Mouse (Mus musculus) kidney, postnatal 0 days (tissue): Measurements from ENCODE around the gene Prex1. TPM values are rescaled to one million over a fixed set of nuclear protein-coding genes. Genes with fewer than 3 reads are reported as not detected.

Experiments used
- ATAC-seq: fragments of 200-750 bp; cut with Nextera tagmentation; replicated peaks from 2 replicates; pipeline ENCODE4 v1.8.0; 2017; ENCODE audit warnings: low read depth, moderate number of reproducible peaks, moderate TSS enrichment, moderate library complexity; ENCODE audit not compliant: low FRiP score
- DNase-seq: peaks from one replicate; pipeline ENCODE4 v3.0.0-alpha.2; 2016; ENCODE audit warnings: low spot score
- H3K27ac ChIP-seq: fragments of 300-500 bp; sonication (generic); 2 replicates; pipeline ENCODE4 v1.5.1; 2014; ENCODE audit warnings: mild to moderate bottlenecking
- H3K27me3 ChIP-seq: fragments of 300-500 bp; sonication (generic); 2 replicates; pipeline ENCODE4 v1.6.1; 2014; ENCODE audit warnings: low read length, mixed read lengths; ENCODE audit not compliant: insufficient read depth
- H3K36me3 ChIP-seq: fragments of 300-500 bp; sonication (generic); 2 replicates; pipeline ENCODE4 v1.6.1; 2014; ENCODE audit warnings: low read length, mixed read lengths; ENCODE audit not compliant: insufficient read depth
- H3K4me1 ChIP-seq: fragments of 300-500 bp; sonication (generic); replicated peaks from 2 replicates; pipeline ENCODE4 v1.6.1; 2014; ENCODE audit warnings: antibody characterized with exemption, low read length, mixed read lengths; ENCODE audit not compliant: insufficient read depth
- H3K4me2 ChIP-seq: fragments of 300-500 bp; sonication (generic); 2 replicates; pipeline ENCODE4 v1.6.1; 2014; ENCODE audit warnings: mild to moderate bottlenecking, low read length, moderate library complexity, mixed read lengths
- H3K4me3 ChIP-seq: fragments of 300-500 bp; sonication (generic); replicated peaks from 2 replicates; pipeline ENCODE4 v1.5.1; 2014; ENCODE audit warnings: low read depth, low read length
- H3K9ac ChIP-seq: fragments of 300-500 bp; sonication (generic); 2 replicates; pipeline ENCODE4 v1.6.1; 2014; ENCODE audit warnings: low read depth, low read length
- H3K9me3 ChIP-seq: fragments of 300-500 bp; sonication (generic); replicated peaks from 2 replicates; pipeline ENCODE4 v1.6.1; 2016; ENCODE audit warnings: low read length, inconsistent platforms, mixed read lengths
- CTCF ChIP-seq: IDR thresholded peaks from 2 replicates; pipeline ENCODE4 v1.5.1; 2016; ENCODE audit warnings: antibody characterized with exemption, low read depth, mild to moderate bottlenecking, moderate library complexity
- WGBS: fragments of 180-500 bp; shearing (Covaris S2); extraction: QIAGEN DNeasy Blood & Tissue Kit; methylation state at CpG from one replicate; pipeline ENCODE4 v1.1.7; 2014; 5-methylcytosine and 5-hydroxymethylcytosine counted together
- polyA plus RNA-seq: library from polyadenylated mRNA; unstranded; fragments of >200 nt; fragmentation: Nextera tagmentation; extraction: Ambion mirVana; gene quantifications from 2 replicates; pipeline ENCODE4 v1.2.1, GENCODE M21; 2015

The Prex1 gene
- polyA plus RNA-seq, 1 experiment from 2014 or later, result 9.8 TPM

- 86% methylated on average over 13 of the region's 13 CpGs for WGBS
- no peaks in the 10 kb centered on the region for H3K27me3 ChIP-seq
- no peak for ATAC-seq
Measured at GRCm38 (mm10) chr2:166666175-166666574, 47.5 kb downstream of the Prex1 start.

GRCm38 (mm10) chr2:166665244-166665922 lies 48.2 kb downstream of the Prex1 start:
- Histone ChIP-seq H3K4me3 (no peak overlapping the region), H3K4me1 (peaks cover 6% of the 10 kb centered on the region; the same call in 1 of the 2 replicates), H3K36me3 (no peaks in the 10 kb centered on the region), H3K27me3 (no peaks in the 10 kb centered on the region), H3K9me3 (no peaks in the 10 kb centered on the region), H3K9ac (no peak overlapping the region), H3K4me2 (no peak overlapping the region), H3K27ac (no peak overlapping the region)
- no peak for ATAC-seq
- WGBS, result 82% methylated on average over 6 of the region's 6 CpGs
- no peak for DNase-seq
- TF ChIP-seq CTCF, result no peak

More at GRCm38 (mm10) chr2:166666175-166666574, 47.5 kb downstream of the Prex1 start:
- Histone ChIP-seq H3K4me2 (no peak overlapping the region), H3K9me3 (no peaks in the 10 kb centered on the region), H3K9ac (no peak overlapping the region), H3K36me3 (no peaks in the 10 kb centered on the region), H3K27ac (no peak overlapping the region), H3K4me3 (no peak overlapping the region), H3K4me1 (peaks cover 6% of the 10 kb centered on the region; the same call in 1 of the 2 replicates)
- no peak for DNase-seq
- TF ChIP-seq CTCF, result no peak

GRCm38 (mm10) chr2:166664506-166664905 lies 49.1 kb downstream of the Prex1 start:
- Histone ChIP-seq H3K27ac (no peak overlapping the region), H3K9me3 (no peaks in the 10 kb centered on the region), H3K27me3 (no peaks in the 10 kb centered on the region), H3K9ac (no peak overlapping the region), H3K4me2 (no peak overlapping the region), H3K4me1 (peaks cover 6% of the 10 kb centered on the region; the same call in 1 of the 2 replicates), H3K4me3 (no peak overlapping the region), H3K36me3 (no peaks in the 10 kb centered on the region)
- TF ChIP-seq CTCF, result no peak
- ATAC-seq, result no peak
- DNase-seq, result no peak
- WGBS, result 83% methylated on average over 15 of the region's 15 CpGs

- no peak overlapping the region for H3K4me3 ChIP-seq
- no peak overlapping the region for H3K4me2 ChIP-seq
- DNase-seq, result no peak
- ATAC-seq, result no peak
- H3K27me3 ChIP-seq, result no peaks in the 10 kb centered on the region
- H3K9ac ChIP-seq, result no peak overlapping the region
- TF ChIP-seq CTCF, result no peak
- H3K9me3 ChIP-seq, result no peaks in the 10 kb centered on the region
- peaks cover 2% of the 10 kb centered on the region; the same call in 1 of the 2 replicates for H3K4me1 ChIP-seq
- H3K36me3 ChIP-seq, result no peaks in the 10 kb centered on the region
- 85% methylated on average over 9 of the region's 9 CpGs for WGBS
- no peak overlapping the region for H3K27ac ChIP-seq
Measured at GRCm38 (mm10) chr2:166663250-166663961, 50.2 kb downstream of the Prex1 start.

GRCm38 (mm10) chr2:166662595-166663160 lies 51.0 kb downstream of the Prex1 start:
- no peak overlapping the region for H3K4me2 ChIP-seq
- no peak for DNase-seq
- H3K4me3 ChIP-seq, result no peak overlapping the region
- H3K27ac ChIP-seq, result no peak overlapping the region
- H3K27me3 ChIP-seq, result no peaks in the 10 kb centered on the region
- no peak overlapping the region for H3K9ac ChIP-seq
- TF ChIP-seq CTCF, result no peak
- WGBS, result 74% methylated on average over 6 of the region's 6 CpGs
- H3K36me3 ChIP-seq, result no peaks in the 10 kb centered on the region
- H3K4me1 ChIP-seq, result no peaks in the 10 kb centered on the region
- H3K9me3 ChIP-seq, result no peaks in the 10 kb centered on the region
- ATAC-seq, result no peak

- TF ChIP-seq CTCF, result no peak
Measured at GRCm38 (mm10) chr2:166661971-166662370, 51.7 kb downstream of the Prex1 start.

More at GRCm38 (mm10) chr2:166661971-166662370, 51.7 kb downstream of the Prex1 start:
- no peaks in the 10 kb centered on the region for H3K9me3 ChIP-seq
- no peak overlapping the region for H3K4me3 ChIP-seq
- H3K4me1 ChIP-seq, result no peaks in the 10 kb centered on the region
- DNase-seq (no peak), ATAC-seq (no peak)
- WGBS, result 60% methylated on average over 3 of the region's 3 CpGs
- no peak overlapping the region for H3K4me2 ChIP-seq
- H3K27ac ChIP-seq, result no peak overlapping the region
- H3K36me3 ChIP-seq, result no peaks in the 10 kb centered on the region
- H3K9ac ChIP-seq, result no peak overlapping the region
- no peaks in the 10 kb centered on the region for H3K27me3 ChIP-seq
